Mouse (Mus musculus) thymus, postnatal 14 days (tissue): ENCODE measurements around the gene Sgcb.
A peak's percentile ranks its signal among the peaks of the same experiment; 100 is the strongest.
"Not testable (repeated sequence)": the region's sequence is repeated elsewhere in the genome, so short reads cannot be mapped to it uniquely, and the experiment has no call there.

Experiments
- DNase-seq: peaks from one replicate; pipeline ENCODE4 v3.0.0; 2021

Gene Sgcb

GRCm38 (mm10) chr5:73632291-73632690, 15.3 kb downstream of the Sgcb start, which contains the start of gene Lrrc66:
Lrrc66 (minus strand) TSS chr5:73632526.
- no peak for DNase-seq

- DNase-seq = no peak
Measured at GRCm38 (mm10) chr5:73631001-73631558, 16.5 kb downstream of the Sgcb start.

- peak; percentile 33 for DNase-seq
Measured at GRCm38 (mm10) chr5:73630141-73630540, 17.4 kb downstream of the Sgcb start.

- DNase-seq = no peak
Measured at GRCm38 (mm10) chr5:73627991-73628390, 19.6 kb downstream of the Sgcb start.

GRCm38 (mm10) chr5:73627559-73627958, 20.0 kb downstream of the Sgcb start:
- DNase-seq = no peak

GRCm38 (mm10) chr5:73626842-73627241, 20.7 kb downstream of the Sgcb start:
- no peak for DNase-seq

GRCm38 (mm10) chr5:73625505-73625904, 22.1 kb downstream of the Sgcb start:
- no peak for DNase-seq

- no peak for DNase-seq
Measured at GRCm38 (mm10) chr5:73618969-73619368, 28.6 kb downstream of the Sgcb start.

- peak; percentile 27 for DNase-seq
Measured at GRCm38 (mm10) chr5:73615211-73615610, 32.4 kb downstream of the Sgcb start.

- DNase-seq = no peak
Measured at GRCm38 (mm10) chr5:73613296-73613695, 34.3 kb downstream of the Sgcb start.

- DNase-seq = no peak
Measured at GRCm38 (mm10) chr5:73611071-73611470, 36.5 kb downstream of the Sgcb start.

GRCm38 (mm10) chr5:73604964-73605363, 42.6 kb downstream of the Sgcb start:
- DNase-seq = no peak

- DNase-seq = no peak
Measured at GRCm38 (mm10) chr5:73604542-73604941, 43.0 kb downstream of the Sgcb start.

GRCm38 (mm10) chr5:73602865-73603264, 44.7 kb downstream of the Sgcb start:
- DNase-seq = no peak

GRCm38 (mm10) chr5:73601361-73601763, 46.2 kb downstream of the Sgcb start:
- no peak for DNase-seq

- DNase-seq = no peak
Measured at GRCm38 (mm10) chr5:73599991-73600390, 47.6 kb downstream of the Sgcb start.

- no peak for DNase-seq
Measured at GRCm38 (mm10) chr5:73598943-73599695, 48.5 kb downstream of the Sgcb start.

GRCm38 (mm10) chr5:73587119-73587518, 60.5 kb downstream of the Sgcb start:
- no peak for DNase-seq

- DNase-seq = no peak
Measured at GRCm38 (mm10) chr5:73586597-73586996, 61.0 kb downstream of the Sgcb start.

GRCm38 (mm10) chr5:73585212-73586115, 62.1 kb downstream of the Sgcb start:
- no peak for DNase-seq

GRCm38 (mm10) chr5:73584011-73584410, 63.6 kb downstream of the Sgcb start:
- not testable (repeated sequence) for DNase-seq
